Mouse (Mus musculus): ENCODE data around the gene Gm20388. TPM values are rescaled to one million over a fixed set of nuclear protein-coding genes. Genes with fewer than 3 reads are reported as not detected.

Gm20388 gene
- polyA plus RNA-seq, 2 experiments: 8.5 TPM; not detected in 1

- H3K4me2 ChIP-seq (ENCODE audit: low read depth): peak overlapping the region; percentile 85
- H3K4me1 ChIP-seq (replicated peaks; ENCODE audit: control insufficient read depth in 2 of 2, insufficient read depth in 2 of 2, low read length in 1 of 2): peaks cover 16 to 17% of the 10 kb centered on the region in 2 experiments
- H3K9me3 ChIP-seq (ENCODE audit: control insufficient read depth, low read length): no peaks in the 10 kb centered on the region
- H3K9ac ChIP-seq (replicated peaks): peak overlapping the region; percentile 54
- peaks cover 3% of the 10 kb centered on the region; the same call in 1 of the 2 replicates for H3K27me3 ChIP-seq (ENCODE audit: control insufficient read depth, insufficient read depth, low read length)
- H3K27ac ChIP-seq: no peak overlapping the region
- DNase-seq (ENCODE audit: low read depth in 3 of 3, low spot score in 3 of 3) (peak; percentile 77 to 87 (median 79)), ATAC-seq (ENCODE audit: insufficient read depth) (peak; percentile 88)
- no peak for TF ChIP-seq CTCF (IDR thresholded peaks at IDR 0.05; ENCODE audit: low read depth)
- TF ChIP-seq EP300 (IDR thresholded peaks at IDR 0.05; ENCODE audit: low read depth): no peak
- H3K36me3 ChIP-seq (replicated peaks; ENCODE audit: control insufficient read depth, insufficient read depth, low read depth): no peaks in the 10 kb centered on the region
- peak overlapping the region; percentile 6 to 46; a peak in 3 of 4 replicates for H3K4me3 ChIP-seq (ENCODE audit: insufficient read depth in 1 of 2, low read depth in 2 of 2, low read length in 2 of 2)
- under 1% methylated on average over 49 of the region's 49 CpGs for WGBS (ENCODE audit: insufficient replicate concordance)
Observed at GRCm38 (mm10) chr8:120276051-120276890, 365.6 kb downstream of the Gm20388 start.

DNA sequence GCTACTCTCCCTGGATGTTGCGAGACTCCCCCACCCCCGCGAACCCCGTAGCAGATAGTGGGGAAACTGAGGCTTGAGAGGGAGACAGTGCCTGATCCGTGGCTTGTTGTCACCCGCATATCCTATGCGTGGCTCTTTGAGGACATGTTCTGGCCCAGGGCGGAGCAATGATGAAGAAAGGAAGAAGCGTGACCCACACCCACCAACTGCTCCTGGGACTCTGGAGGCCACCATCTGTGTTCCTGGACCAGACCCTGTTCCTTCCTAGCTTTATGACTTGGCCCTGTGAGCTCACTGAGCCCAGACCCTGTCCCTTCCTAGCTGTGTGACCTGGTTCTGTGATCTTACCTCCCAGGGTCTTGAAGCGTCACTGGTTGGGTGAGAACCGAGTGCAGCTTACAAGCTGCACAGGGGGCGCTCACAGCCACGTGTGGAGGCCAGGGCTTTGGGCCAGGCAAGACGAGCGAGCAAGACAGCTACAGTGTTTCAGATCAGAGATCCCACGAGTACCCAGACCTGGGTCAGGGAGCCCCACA is 366.3 kb downstream of the Gm20388 start:
- Histone ChIP-seq H3K9me3 (ENCODE audit: control insufficient read depth, low read length) (no peaks in the 10 kb centered on the region), H3K36me3 (replicated peaks; ENCODE audit: control insufficient read depth, insufficient read depth, low read depth) (no peaks in the 10 kb centered on the region), H3K27ac (no peak overlapping the region), H3K4me1 (replicated peaks; ENCODE audit: control insufficient read depth in 2 of 2, insufficient read depth in 2 of 2, low read length in 1 of 2) (peaks cover 16 to 17% of the 10 kb centered on the region in 2 experiments), H3K27me3 (ENCODE audit: control insufficient read depth, insufficient read depth, low read length) (peaks cover 3% of the 10 kb centered on the region; the same call in 1 of the 2 replicates), H3K4me2 (ENCODE audit: low read depth) (peak overlapping the region; percentile 85), H3K4me3 (ENCODE audit: insufficient read depth in 1 of 2, low read depth in 2 of 2, low read length in 2 of 2) (peak overlapping the region; percentile 3 to 46), H3K9ac (replicated peaks) (peak overlapping the region; percentile 54)
- no peak for DNase-seq (ENCODE audit: low read depth in 3 of 3, low spot score in 3 of 3)
- TF ChIP-seq EP300 (IDR thresholded peaks at IDR 0.05; ENCODE audit: low read depth): no peak
- peak; percentile 59 for TF ChIP-seq CTCF (IDR thresholded peaks at IDR 0.05; ENCODE audit: low read depth)
- ATAC-seq (ENCODE audit: insufficient read depth): peak; percentile 19; the same call in 1 of the 2 replicates
- 7% methylated on average over 16 of the region's 16 CpGs for WGBS (ENCODE audit: insufficient replicate concordance)

DNA sequence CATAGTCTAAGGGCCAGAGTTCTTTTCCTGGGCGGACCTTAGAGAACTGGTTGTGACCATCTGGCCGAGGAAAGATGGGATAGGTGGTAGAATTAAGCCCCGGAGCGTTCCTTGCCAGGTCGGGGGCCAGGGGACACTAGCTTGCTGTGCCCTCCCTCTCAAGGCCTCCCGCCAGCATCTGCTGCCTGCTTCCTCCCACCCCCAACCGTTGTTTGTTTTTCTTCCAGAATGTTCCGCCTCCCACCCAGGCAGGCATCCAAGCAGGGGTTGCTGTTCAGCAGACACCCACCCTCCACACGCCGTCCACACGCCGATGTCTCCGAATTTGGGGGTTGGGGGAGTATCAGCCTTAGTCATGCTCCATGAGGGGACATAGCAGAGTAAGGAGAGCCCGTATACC is 367.4 kb downstream of the Gm20388 start:
- DNase-seq (ENCODE audit: low read depth in 3 of 3, low spot score in 3 of 3): no peak
- H3K27me3 ChIP-seq (ENCODE audit: control insufficient read depth, insufficient read depth, low read length): peaks cover 3% of the 10 kb centered on the region; the same call in 1 of the 2 replicates
- no peaks in the 10 kb centered on the region for H3K36me3 ChIP-seq (replicated peaks; ENCODE audit: control insufficient read depth, insufficient read depth, low read depth)
- H3K4me3 ChIP-seq (ENCODE audit: insufficient read depth in 1 of 2, low read depth in 2 of 2, low read length in 2 of 2): no peak overlapping the region
- H3K9me3 ChIP-seq (ENCODE audit: control insufficient read depth, low read length): no peaks in the 10 kb centered on the region
- H3K4me1 ChIP-seq (replicated peaks; ENCODE audit: control insufficient read depth in 2 of 2, insufficient read depth in 2 of 2, low read length in 1 of 2): peaks cover 16 to 17% of the 10 kb centered on the region in 2 experiments
- ATAC-seq (ENCODE audit: insufficient read depth): no peak
- H3K9ac ChIP-seq (replicated peaks): no peak overlapping the region
- TF ChIP-seq EP300 (IDR thresholded peaks at IDR 0.05; ENCODE audit: low read depth): no peak
- no peak for TF ChIP-seq CTCF (IDR thresholded peaks at IDR 0.05; ENCODE audit: low read depth)
- 77% methylated on average over 14 of the region's 14 CpGs for WGBS (ENCODE audit: insufficient replicate concordance)
- H3K4me2 ChIP-seq (ENCODE audit: low read depth): no peak overlapping the region
- H3K27ac ChIP-seq: no peak overlapping the region

- peaks cover 3% of the 10 kb centered on the region; the same call in 1 of the 2 replicates for H3K27me3 ChIP-seq (ENCODE audit: control insufficient read depth, insufficient read depth, low read length)
- no peaks in the 10 kb centered on the region for H3K36me3 ChIP-seq (replicated peaks; ENCODE audit: control insufficient read depth, insufficient read depth, low read depth)
- DNase-seq (ENCODE audit: low read depth in 3 of 3, low spot score in 3 of 3): no peak
- H3K4me1 ChIP-seq (replicated peaks; ENCODE audit: control insufficient read depth in 2 of 2, insufficient read depth in 2 of 2, low read length in 1 of 2): peaks cover 16 to 18% of the 10 kb centered on the region in 2 experiments
- no peak overlapping the region for H3K27ac ChIP-seq
- WGBS (ENCODE audit: insufficient replicate concordance): 82% methylated on average over 8 of the region's 8 CpGs
- TF ChIP-seq CTCF (IDR thresholded peaks at IDR 0.05; ENCODE audit: low read depth) (no peak), EP300 (IDR thresholded peaks at IDR 0.05; ENCODE audit: low read depth) (no peak)
- H3K9me3 ChIP-seq (ENCODE audit: control insufficient read depth, low read length): no peaks in the 10 kb centered on the region
- no peak for ATAC-seq (ENCODE audit: insufficient read depth)
- no peak overlapping the region for H3K9ac ChIP-seq (replicated peaks)
- H3K4me3 ChIP-seq (ENCODE audit: insufficient read depth in 1 of 2, low read depth in 2 of 2, low read length in 2 of 2): no peak overlapping the region
- H3K4me2 ChIP-seq (ENCODE audit: low read depth): no peak overlapping the region
Observed at GRCm38 (mm10) chr8:120279418-120279817, 368.8 kb downstream of the Gm20388 start.

DNA sequence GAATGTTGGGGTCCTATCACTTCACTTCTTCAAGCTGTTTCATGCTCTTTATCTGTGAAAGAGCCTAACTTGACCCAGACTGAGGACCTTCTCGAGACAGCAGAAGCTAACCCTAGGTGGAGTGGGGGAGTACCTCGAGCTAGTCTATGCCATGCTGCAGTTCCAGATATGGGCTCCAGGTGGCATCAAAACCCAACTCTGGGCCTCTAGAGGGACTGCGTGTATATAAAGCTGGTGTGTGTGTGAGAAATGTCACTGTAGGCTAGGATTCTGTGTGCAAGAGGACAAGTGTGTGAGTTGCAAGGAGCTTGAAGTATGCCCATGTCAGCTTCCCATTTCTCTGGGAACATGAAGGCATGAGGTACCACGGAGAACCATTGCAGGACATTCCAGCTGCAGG is 370.8 kb downstream of the Gm20388 start:
- WGBS (ENCODE audit: insufficient replicate concordance): 19% methylated on average over 4 of the region's 4 CpGs
- TF ChIP-seq EP300 (IDR thresholded peaks at IDR 0.05; ENCODE audit: low read depth): no peak
- TF ChIP-seq CTCF (IDR thresholded peaks at IDR 0.05; ENCODE audit: low read depth): peak; percentile 94
- Histone ChIP-seq H3K27me3 (ENCODE audit: control insufficient read depth, insufficient read depth, low read length) (peaks cover 3% of the 10 kb centered on the region; the same call in 1 of the 2 replicates), H3K9ac (replicated peaks) (no peak overlapping the region), H3K4me3 (ENCODE audit: insufficient read depth in 1 of 2, low read depth in 2 of 2, low read length in 2 of 2) (no peak overlapping the region), H3K4me2 (ENCODE audit: low read depth) (no peak overlapping the region), H3K9me3 (ENCODE audit: control insufficient read depth, low read length) (no peaks in the 10 kb centered on the region), H3K4me1 (replicated peaks; ENCODE audit: control insufficient read depth in 2 of 2, insufficient read depth in 2 of 2, low read length in 1 of 2) (peaks cover 16 to 20% of the 10 kb centered on the region in 2 experiments), H3K27ac (no peak overlapping the region), H3K36me3 (replicated peaks; ENCODE audit: control insufficient read depth, insufficient read depth, low read depth) (no peaks in the 10 kb centered on the region)
- DNase-seq (ENCODE audit: low read depth in 3 of 3, low spot score in 3 of 3) (peak in 2 of 3 experiments; percentile 51 to 66), ATAC-seq (ENCODE audit: insufficient read depth) (peak; percentile 24; the same call in 1 of the 2 replicates)

Data from liver, embryonic 14.5 days (tissue).